Mouse (Mus musculus) kidney, embryonic 16.5 days (tissue): Measurements from ENCODE around the gene Fam53b. TPM values are rescaled to one million over a fixed set of nuclear protein-coding genes. Genes with fewer than 3 reads are reported as not detected.

Source experiments
- ATAC-seq: fragments of 200-750 bp; cut with Nextera tagmentation; 2 replicates; pipeline ENCODE4 v1.8.0; 2017; ENCODE audit warnings: moderate TSS enrichment; ENCODE audit not compliant: low FRiP score, low TSS enrichment
- H3K27ac ChIP-seq: fragments of 300-500 bp; sonication (generic); 2 replicates; pipeline ENCODE4 v1.5.1; 2014; ENCODE audit warnings: low read length
- H3K27me3 ChIP-seq: fragments of 300-500 bp; sonication (generic); 2 replicates; pipeline ENCODE4 v1.6.1; 2014; ENCODE audit warnings: low read length, control low read depth, mixed read lengths; ENCODE audit not compliant: insufficient read depth
- H3K36me3 ChIP-seq: fragments of 300-500 bp; sonication (generic); 2 replicates; pipeline ENCODE4 v1.6.1; 2014; ENCODE audit warnings: low read length, control low read depth, mixed read lengths; ENCODE audit not compliant: insufficient read depth
- H3K4me1 ChIP-seq: fragments of 300-500 bp; sonication (generic); 2 replicates; pipeline ENCODE4 v1.6.1; 2014; ENCODE audit warnings: low read length, control low read depth, mixed read lengths; ENCODE audit not compliant: insufficient read depth
- H3K4me2 ChIP-seq: fragments of 300-500 bp; sonication (generic); replicated peaks from 2 replicates; pipeline ENCODE4 v1.6.1; 2014; ENCODE audit warnings: low read depth, low read length
- H3K4me3 ChIP-seq: fragments of 300-500 bp; sonication (generic); 2 replicates; pipeline ENCODE4 v1.5.1; 2014; ENCODE audit warnings: mild to moderate bottlenecking, low read length
- H3K9ac ChIP-seq: fragments of 300-500 bp; sonication (generic); replicated peaks from 2 replicates; pipeline ENCODE4 v1.6.1; 2014; ENCODE audit warnings: low read length
- H3K9me3 ChIP-seq: fragments of 300-500 bp; sonication (generic); 2 replicates; pipeline ENCODE4 v1.6.1; 2016; ENCODE audit warnings: low read length, control low read depth
- WGBS: fragments of 180-500 bp; shearing (Covaris S2); extraction: QIAGEN DNeasy Blood & Tissue Kit; methylation state at CpG from one replicate; pipeline ENCODE4 v1.1.7; 2014; 5-methylcytosine and 5-hydroxymethylcytosine counted together
- polyA plus RNA-seq: library from polyadenylated mRNA; unstranded; fragments of >200 nt; fragmentation: Nextera tagmentation; extraction: Ambion mirVana; gene quantifications from 2 replicates; pipeline ENCODE4 v1.2.1, GENCODE M21; 2015

Fam53b gene
- polyA plus RNA-seq, 1 experiment from 2014 or later, result 22.5 TPM

DNA sequence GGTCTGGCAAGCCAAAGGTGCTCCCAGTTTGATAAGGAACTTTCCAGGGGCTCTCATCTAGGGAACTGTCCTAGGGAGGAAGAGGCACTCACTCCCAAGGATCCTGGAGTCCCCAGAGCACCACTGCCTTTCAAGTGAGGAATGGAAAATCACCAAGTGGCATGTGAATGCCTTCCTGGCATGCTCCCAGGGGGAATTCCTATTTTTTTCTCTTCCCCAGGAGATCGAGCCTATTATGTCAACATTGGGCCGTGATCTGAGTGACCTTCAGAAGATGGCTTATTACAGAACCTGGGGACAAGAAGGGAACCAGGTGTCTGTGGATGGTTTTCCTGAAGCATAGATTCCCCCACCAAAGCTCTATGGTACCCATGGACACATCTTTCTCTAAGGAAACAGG lies 62.0 kb downstream of the Fam53b start:
- Histone ChIP-seq H3K4me2 (no peak overlapping the region), H3K9ac (no peak overlapping the region), H3K36me3 (no peaks in the 10 kb centered on the region), H3K27me3 (no peaks in the 10 kb centered on the region), H3K4me1 (peaks cover 15% of the 10 kb centered on the region), H3K27ac (0 out of 2 replicates have a peak overlapping the region, but pooled peaks have one; percentile 22), H3K4me3 (no peak overlapping the region), H3K9me3 (no peaks in the 10 kb centered on the region)
- no peak for ATAC-seq
- WGBS, result 64% methylated on average over 2 of the region's 2 CpGs

DNA sequence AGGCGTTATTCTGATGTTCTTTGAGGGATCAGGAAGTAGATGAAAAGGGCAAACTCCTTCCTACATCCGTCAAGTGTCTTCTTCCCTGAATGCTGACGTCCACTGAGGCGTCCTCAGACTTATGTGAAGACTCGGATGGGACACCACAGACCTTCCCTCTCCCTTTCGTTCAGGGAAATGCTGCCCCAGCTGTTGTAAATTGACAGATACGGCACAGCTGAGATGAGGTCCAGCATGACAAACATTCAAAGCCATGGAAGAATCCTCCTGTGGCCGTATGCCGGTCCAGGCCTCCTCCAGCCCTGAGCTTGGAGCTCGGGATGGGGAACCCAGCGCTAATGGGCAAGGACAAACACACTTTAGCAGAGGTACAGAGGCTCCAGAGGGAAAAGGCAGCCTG lies 64.2 kb downstream of the Fam53b start:
- ATAC-seq, result no peak
- H3K4me3 ChIP-seq, result no peak overlapping the region
- H3K27me3 ChIP-seq, result no peaks in the 10 kb centered on the region
- no peak overlapping the region for H3K4me2 ChIP-seq
- no peak overlapping the region for H3K9ac ChIP-seq
- H3K36me3 ChIP-seq, result 0 out of 2 replicates have a peak, but pooled peaks cover 3% of the 10 kb centered on the region
- no peaks in the 10 kb centered on the region for H3K9me3 ChIP-seq
- H3K27ac ChIP-seq, result no peak overlapping the region
- H3K4me1 ChIP-seq, result peaks cover 11% of the 10 kb centered on the region
- 89% methylated on average over 11 of the region's 11 CpGs for WGBS

DNA sequence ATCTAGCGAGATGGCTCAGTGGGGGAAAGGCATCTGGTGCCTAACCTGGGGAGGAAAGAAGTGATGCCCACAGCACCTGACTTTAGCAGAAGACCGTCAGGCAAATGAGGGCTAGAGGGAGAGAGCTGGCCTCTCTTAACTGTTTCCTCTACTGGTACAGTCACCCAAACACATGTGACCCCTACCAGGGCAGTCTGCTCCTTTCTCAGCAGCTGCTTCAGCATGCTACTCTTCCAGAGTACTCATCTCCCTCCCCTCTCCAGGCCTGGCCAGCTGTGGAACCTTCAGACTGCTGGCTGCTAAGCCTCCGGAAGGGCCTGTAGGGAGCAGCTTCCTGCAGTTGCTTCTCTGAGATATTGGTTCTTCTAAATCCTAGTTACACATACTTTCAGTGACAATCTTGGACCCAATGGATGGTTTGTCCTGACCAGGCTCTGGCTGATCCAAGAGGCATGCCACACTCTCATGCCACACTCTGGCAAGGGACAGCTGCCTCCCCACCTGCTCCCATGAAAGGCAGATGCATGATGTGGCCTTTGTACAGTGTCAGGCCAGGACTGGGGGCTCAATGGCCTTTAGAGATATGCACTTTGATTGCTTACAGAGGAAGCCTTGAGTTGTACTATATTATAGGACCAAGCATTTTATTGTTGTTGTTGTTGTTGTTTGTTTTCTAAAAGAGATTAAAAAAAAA lies 65.5 kb downstream of the Fam53b start:
- H3K4me2 ChIP-seq, result no peak overlapping the region
- H3K36me3 ChIP-seq, result 0 out of 2 replicates have a peak, but pooled peaks cover 3% of the 10 kb centered on the region
- no peak overlapping the region for H3K4me3 ChIP-seq
- 80% methylated on average over 3 of the region's 3 CpGs for WGBS
- H3K9me3 ChIP-seq, result no peaks in the 10 kb centered on the region
- no peaks in the 10 kb centered on the region for H3K27me3 ChIP-seq
- no peak overlapping the region for H3K27ac ChIP-seq
- no peak overlapping the region for H3K9ac ChIP-seq
- 0 out of 2 replicates have a peak, but pooled peaks have one; percentile 19 for ATAC-seq
- no peaks in the 10 kb centered on the region for H3K4me1 ChIP-seq

DNA sequence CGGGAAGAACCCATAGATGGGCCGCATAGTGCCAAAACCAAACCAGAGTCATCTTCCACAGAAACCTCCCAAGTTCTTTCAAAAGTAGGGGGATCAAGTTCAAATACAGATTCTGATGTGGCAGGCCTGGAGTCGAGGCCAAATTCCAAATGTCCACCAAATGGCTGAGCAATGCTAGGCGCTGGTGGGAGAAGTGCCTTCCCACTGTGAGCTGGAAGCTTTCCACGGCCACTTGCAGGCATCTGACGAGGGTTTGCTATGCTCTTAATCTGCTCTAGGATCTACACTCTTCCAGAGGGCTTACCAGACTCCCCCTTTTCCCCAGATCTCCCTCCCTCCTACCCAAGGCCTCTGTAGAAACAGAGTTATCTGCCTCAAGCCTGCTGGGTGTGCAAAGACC lies 66.6 kb downstream of the Fam53b start:
- no peak overlapping the region for H3K4me2 ChIP-seq
- 0 out of 2 replicates have a peak, but pooled peaks cover 3% of the 10 kb centered on the region for H3K36me3 ChIP-seq
- no peaks in the 10 kb centered on the region for H3K27me3 ChIP-seq
- no peak overlapping the region for H3K27ac ChIP-seq
- no peaks in the 10 kb centered on the region for H3K9me3 ChIP-seq
- H3K9ac ChIP-seq, result no peak overlapping the region
- 79% methylated on average over 6 of the region's 6 CpGs for WGBS
- ATAC-seq, result no peak
- H3K4me1 ChIP-seq, result no peaks in the 10 kb centered on the region
- no peak overlapping the region for H3K4me3 ChIP-seq

DNA sequence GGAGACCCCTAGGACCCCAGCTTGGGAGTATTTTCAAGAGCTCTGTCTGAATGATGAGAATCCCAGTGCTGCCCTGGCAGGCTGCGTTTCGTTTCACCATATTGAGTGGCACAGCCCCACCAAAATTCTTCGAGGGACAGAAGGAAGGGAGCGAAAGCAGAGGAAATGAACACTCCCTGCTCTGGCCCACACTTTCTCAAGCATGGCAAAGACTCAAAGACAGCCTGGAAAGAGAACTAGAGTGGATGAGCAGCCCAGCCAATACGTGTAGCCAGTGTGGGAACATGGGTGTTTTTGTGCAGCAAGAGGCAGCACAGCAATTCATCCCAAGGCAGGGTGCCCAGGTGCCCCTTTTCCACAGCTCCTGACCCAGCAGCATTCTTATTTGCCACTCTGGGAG lies 70.8 kb downstream of the Fam53b start:
- Histone ChIP-seq H3K9ac (no peak overlapping the region), H3K36me3 (0 out of 2 replicates have a peak, but pooled peaks cover 8% of the 10 kb centered on the region), H3K9me3 (no peaks in the 10 kb centered on the region), H3K4me3 (no peak overlapping the region), H3K27ac (no peak overlapping the region), H3K4me1 (no peaks in the 10 kb centered on the region), H3K4me2 (no peak overlapping the region), H3K27me3 (no peaks in the 10 kb centered on the region)
- no peak for ATAC-seq
- 85% methylated on average over 5 of the region's 5 CpGs for WGBS

DNA sequence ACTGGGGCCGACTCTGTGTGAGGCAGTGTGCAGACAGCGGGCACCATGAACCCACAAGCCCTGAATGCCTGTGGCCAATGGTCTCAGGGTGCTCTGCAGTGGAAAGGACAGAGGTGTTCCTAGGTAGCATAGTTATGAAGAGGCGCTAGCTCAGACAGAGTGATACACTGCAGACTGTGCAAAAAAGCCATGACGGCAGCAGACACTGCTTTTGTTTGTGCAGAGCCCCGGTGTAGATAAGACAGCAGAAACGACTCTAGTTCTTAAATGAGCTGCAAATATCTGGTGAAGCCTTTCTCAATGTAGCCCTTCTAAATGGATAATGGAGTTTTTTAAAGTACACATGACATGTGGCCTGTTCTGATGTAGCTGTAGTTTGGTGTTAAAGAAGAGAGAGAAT lies 73.9 kb downstream of the Fam53b start:
- Histone ChIP-seq H3K4me3 (no peak overlapping the region), H3K27ac (no peak overlapping the region), H3K36me3 (0 out of 2 replicates have a peak, but pooled peaks cover 6% of the 10 kb centered on the region), H3K4me1 (peaks cover 16% of the 10 kb centered on the region), H3K27me3 (no peaks in the 10 kb centered on the region), H3K4me2 (no peak overlapping the region), H3K9ac (no peak overlapping the region), H3K9me3 (no peaks in the 10 kb centered on the region)
- ATAC-seq, result no peak
- WGBS, result 80% methylated on average over 6 of the region's 6 CpGs

DNA sequence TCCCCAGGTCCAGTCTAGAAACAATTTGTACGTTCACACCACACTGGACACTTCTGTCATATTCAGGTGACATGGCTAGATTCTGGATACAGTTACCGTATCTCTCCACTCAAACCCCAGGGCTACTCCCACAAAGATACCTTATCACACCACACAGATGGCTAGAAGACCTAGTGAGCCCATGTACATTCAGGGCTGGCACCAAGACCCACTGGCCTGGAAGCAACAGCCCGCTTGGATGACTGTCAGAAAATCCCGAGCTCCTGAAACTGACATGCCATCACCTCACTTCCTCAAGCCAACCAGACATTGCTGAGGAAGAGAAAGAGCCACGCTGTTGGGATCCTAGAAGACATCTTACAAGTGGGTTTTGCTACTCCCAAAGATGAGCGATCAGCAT lies 74.8 kb downstream of the Fam53b start:
- Histone ChIP-seq H3K4me1 (peaks cover 16% of the 10 kb centered on the region), H3K27ac (no peak overlapping the region), H3K27me3 (no peaks in the 10 kb centered on the region), H3K9ac (no peak overlapping the region), H3K4me3 (no peak overlapping the region), H3K36me3 (0 out of 2 replicates have a peak, but pooled peaks cover 6% of the 10 kb centered on the region), H3K4me2 (no peak overlapping the region), H3K9me3 (no peaks in the 10 kb centered on the region)
- WGBS, result 85% methylated on average over 6 of the region's 6 CpGs
- ATAC-seq, result no peak

DNA sequence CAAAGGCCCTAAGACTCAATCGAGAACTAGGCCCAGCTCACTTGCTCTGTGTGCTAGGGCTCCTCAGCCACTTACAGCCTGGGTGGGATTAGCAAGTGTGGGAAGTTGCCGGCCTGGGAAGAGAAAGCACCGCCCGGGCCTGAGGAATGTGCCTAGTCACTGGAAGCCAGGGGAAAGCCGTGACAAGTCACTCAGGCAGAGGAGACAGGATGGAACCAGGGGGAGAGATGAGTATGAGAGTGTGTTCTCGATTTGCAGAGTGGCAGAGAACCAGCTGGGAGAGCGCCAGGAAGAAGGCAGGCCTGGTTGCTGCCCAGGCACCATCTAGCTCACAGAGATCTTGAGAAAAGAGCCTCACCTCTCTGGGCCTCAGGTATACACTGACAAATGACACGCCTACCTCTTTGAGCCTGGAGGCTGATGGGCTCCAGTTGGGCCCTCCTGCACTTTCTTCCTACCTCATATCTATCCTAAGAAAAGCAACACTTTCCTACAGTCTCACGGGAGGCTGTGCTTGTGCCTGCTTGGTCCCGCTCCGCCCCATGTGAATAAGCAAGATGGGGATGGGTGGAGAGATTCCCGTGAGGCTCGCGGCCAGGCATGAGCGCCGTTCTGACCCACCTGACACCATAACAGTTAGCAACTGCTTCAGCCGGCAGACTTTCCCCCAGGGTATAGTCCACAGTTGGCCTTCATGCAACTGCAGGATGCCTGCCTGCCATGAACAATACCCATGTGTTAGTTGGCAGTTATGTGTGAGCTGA lies 77.4 kb downstream of the Fam53b start:
- 0 out of 2 replicates have a peak overlapping the region, but pooled peaks have one; percentile 29 for H3K9ac ChIP-seq
- H3K4me2 ChIP-seq, result no peak overlapping the region
- H3K27ac ChIP-seq, result peak overlapping the region; percentile 17
- 0 out of 2 replicates have a peak, but pooled peaks cover 2% of the 10 kb centered on the region for H3K36me3 ChIP-seq
- H3K27me3 ChIP-seq, result no peaks in the 10 kb centered on the region
- ATAC-seq, result peak; percentile 44; the same call in 1 of the 2 replicates
- WGBS, result 57% methylated on average over 17 of the region's 17 CpGs
- no peaks in the 10 kb centered on the region for H3K9me3 ChIP-seq
- no peak overlapping the region for H3K4me3 ChIP-seq
- peaks cover 16% of the 10 kb centered on the region for H3K4me1 ChIP-seq

DNA sequence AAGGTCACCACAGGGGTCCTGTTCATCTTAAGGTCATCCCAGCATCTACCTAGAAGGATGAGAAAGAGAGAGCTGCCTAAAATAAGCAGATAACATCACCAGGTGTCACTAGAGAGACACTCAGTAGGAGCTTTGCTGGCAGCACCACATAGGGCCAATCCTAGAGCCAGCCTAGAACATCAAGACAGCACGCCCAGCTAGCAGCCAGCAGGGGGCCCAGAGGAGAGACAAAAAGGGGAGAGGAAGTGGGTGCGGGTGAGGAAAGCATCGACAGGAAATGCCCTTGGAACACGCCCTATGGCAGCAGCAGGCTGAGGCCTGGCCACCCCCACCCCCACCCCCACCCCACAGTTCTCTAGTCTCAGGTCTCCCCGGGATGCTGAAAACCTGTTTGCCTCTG lies 78.5 kb downstream of the Fam53b start:
- Histone ChIP-seq H3K4me3 (no peak overlapping the region), H3K27ac (peak overlapping the region; percentile 17; the same call in 1 of the 2 replicates), H3K4me2 (no peak overlapping the region), H3K27me3 (no peaks in the 10 kb centered on the region), H3K4me1 (peaks cover 16% of the 10 kb centered on the region), H3K36me3 (no peaks in the 10 kb centered on the region), H3K9ac (peak overlapping the region; percentile 1; the same call in 1 of the 2 replicates), H3K9me3 (no peaks in the 10 kb centered on the region)
- ATAC-seq, result peak; percentile 14; the same call in 1 of the 2 replicates
- 57% methylated on average over 5 of the region's 5 CpGs for WGBS

DNA sequence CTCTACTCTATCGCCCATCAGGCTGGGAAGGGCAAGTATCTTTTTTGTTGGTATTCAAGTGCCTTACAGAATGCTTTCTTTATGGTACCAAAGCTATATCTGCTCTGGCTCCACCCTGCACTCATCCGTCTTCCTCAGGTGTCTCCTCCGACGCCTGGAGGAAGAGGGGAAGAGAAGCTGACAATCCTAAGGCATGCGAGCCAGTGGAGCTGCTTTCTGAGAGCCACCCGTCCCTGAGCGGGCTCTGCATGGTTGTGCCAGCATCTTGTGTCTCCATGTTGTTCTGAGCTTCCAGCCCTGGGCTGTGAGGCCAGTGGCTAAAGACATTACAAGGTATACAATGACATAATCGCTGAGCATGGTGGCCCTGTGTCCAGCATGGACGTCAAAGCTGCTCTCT lies 79.5 kb downstream of the Fam53b start:
- WGBS, result 79% methylated on average over 9 of the region's 9 CpGs
- no peaks in the 10 kb centered on the region for H3K27me3 ChIP-seq

More for the DNA sequence above, 79.5 kb downstream of the Fam53b start:
- H3K4me2 ChIP-seq, result no peak overlapping the region
- no peak for ATAC-seq
- no peaks in the 10 kb centered on the region for H3K36me3 ChIP-seq
- no peaks in the 10 kb centered on the region for H3K9me3 ChIP-seq
- H3K9ac ChIP-seq, result no peak overlapping the region
- H3K27ac ChIP-seq, result no peak overlapping the region
- H3K4me3 ChIP-seq, result no peak overlapping the region
- H3K4me1 ChIP-seq, result peaks cover 16% of the 10 kb centered on the region
